Mouse (Mus musculus) myocyte (in vitro differentiated cells): ENCODE measurements around the gene Zdhhc17.
A peak's percentile ranks its signal among the peaks of the same experiment; 100 is the strongest.

Source experiments
- CEBPB ChIP-seq: IDR thresholded peaks from 2 replicates; pipeline ENCODE4 v1.6.1; 2011; ENCODE audit warnings: mild to moderate bottlenecking, moderate library complexity; ENCODE audit not compliant: poor library complexity, insufficient read depth, severe bottlenecking
- MAX ChIP-seq: IDR thresholded peaks from one replicate; pipeline ENCODE4 v1.6.1; 2011; ENCODE audit warnings: low read depth, mild to moderate bottlenecking, control low read depth
- MYOD1 ChIP-seq, 3 experiments: IDR thresholded peaks; one replicate each; pipeline ENCODE4 v1.6.1; 2011; ENCODE audit warnings: control low read depth in 2 of 3, low read depth in 2 of 3, mild to moderate bottlenecking in 2 of 3, moderate library complexity in 1 of 3; ENCODE audit not compliant: insufficient read length in 2 of 3, control insufficient read depth in 1 of 3
- POLR2A ChIP-seq: IDR thresholded peaks from one replicate; pipeline ENCODE4 v1.6.1; 2011; ENCODE audit warnings: low read depth, mild to moderate bottlenecking, control low read depth, moderate library complexity; ENCODE audit not compliant: insufficient read length
- TCF3 ChIP-seq: IDR thresholded peaks from one replicate; pipeline ENCODE4 v1.6.1; 2011; ENCODE audit warnings: low read depth, control low read depth; ENCODE audit not compliant: insufficient read length

GRCm38 (mm10) chr10:111009641-111010479, at the start of gene Zdhhc17:
- no peak for TF ChIP-seq MYOD1 (IDR thresholded peaks at IDR 0.05; ENCODE audit: control insufficient read depth in 1 of 3, insufficient read length in 2 of 3, low read depth in 2 of 3)
- no peak for TF ChIP-seq MAX
- no peak for TF ChIP-seq TCF3
- TF ChIP-seq POLR2A, result peak; percentile 70
- no peak for TF ChIP-seq CEBPB
